Mouse (Mus musculus) stomach, embryonic 15.5 days (tissue): Measurements from ENCODE around the gene Large1. TPM values are rescaled to one million over a fixed set of nuclear protein-coding genes. Genes with fewer than 3 reads are reported as not detected.
"Not testable (repeated sequence)": the region's sequence is repeated elsewhere in the genome, so short reads cannot be mapped to it uniquely, and the experiment has no call there.

Experiments
- ATAC-seq: fragments of 200-750 bp; cut with Nextera tagmentation; 2 replicates; pipeline ENCODE4 v1.8.0; 2017; ENCODE audit warnings: low read depth, moderate number of reproducible peaks, moderate TSS enrichment; ENCODE audit not compliant: insufficient read depth, low FRiP score
- H3K27ac ChIP-seq: fragments of 300-500 bp; sonication (generic); 2 replicates; pipeline ENCODE4 v1.5.1; 2015; ENCODE audit warnings: mild to moderate bottlenecking, inconsistent platforms
- H3K27me3 ChIP-seq: fragments of 300-500 bp; sonication (generic); replicated peaks from 2 replicates; pipeline ENCODE4 v1.6.1; 2015; ENCODE audit warnings: inconsistent platforms
- H3K36me3 ChIP-seq: fragments of 300-500 bp; sonication (generic); 2 replicates; pipeline ENCODE4 v1.6.1; 2015; ENCODE audit warnings: inconsistent platforms
- H3K4me1 ChIP-seq: fragments of 300-500 bp; sonication (generic); 2 replicates; pipeline ENCODE4 v1.6.1; 2015; ENCODE audit warnings: inconsistent platforms
- H3K4me2 ChIP-seq: fragments of 300-500 bp; sonication (generic); 2 replicates; pipeline ENCODE4 v1.6.1; 2015; ENCODE audit warnings: mild to moderate bottlenecking, inconsistent platforms
- H3K4me3 ChIP-seq: fragments of 300-500 bp; sonication (generic); replicated peaks from 2 replicates; pipeline ENCODE4 v1.5.1; 2015; ENCODE audit warnings: inconsistent platforms
- H3K9ac ChIP-seq: fragments of 300-500 bp; sonication (generic); 2 replicates; pipeline ENCODE4 v1.6.1; 2015; ENCODE audit warnings: inconsistent platforms
- H3K9me3 ChIP-seq: fragments of 300-500 bp; sonication (generic); 2 replicates; pipeline ENCODE4 v1.6.1; 2016; ENCODE audit warnings: inconsistent platforms
- WGBS: fragments of 180-500 bp; shearing (Covaris S2); methylation state at CpG from one replicate; pipeline ENCODE4 v1.1.7; 2015; 5-methylcytosine and 5-hydroxymethylcytosine counted together
- polyA plus RNA-seq: library from polyadenylated mRNA; unstranded; fragments of >200 nt; fragmentation: Nextera tagmentation; extraction: Ambion mirVana; gene quantifications from 2 replicates; pipeline ENCODE4 v1.2.1, GENCODE M21; 2015

Large1 gene
- polyA plus RNA-seq, 1 experiment from 2014 or later = 6.3 TPM

DNA sequence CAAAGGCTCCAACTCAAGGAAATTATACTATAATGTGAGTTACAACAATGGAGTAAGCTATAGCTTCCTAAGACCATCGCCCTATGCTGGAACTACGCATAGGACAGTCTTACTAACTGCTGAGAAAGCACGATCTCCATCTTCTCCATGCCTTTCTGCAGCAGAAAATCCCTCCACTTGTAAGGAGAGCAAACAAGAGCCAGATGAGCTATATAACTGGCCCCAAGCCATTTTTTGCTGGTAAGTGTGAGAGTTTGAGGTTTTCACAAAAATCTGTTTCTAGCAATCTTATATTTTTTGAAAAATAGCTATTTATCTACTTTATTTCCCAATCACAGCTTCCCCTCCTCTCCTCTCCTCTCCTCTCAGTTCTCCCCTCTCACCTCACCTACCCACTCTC, 206.1 kb downstream of the Large1 start:
- WGBS = 94% methylated on average over 3 of the region's 3 CpGs
- H3K9ac ChIP-seq = no peak overlapping the region
- H3K27me3 ChIP-seq = no peaks in the 10 kb centered on the region
- no peak overlapping the region for H3K4me2 ChIP-seq
- H3K27ac ChIP-seq = no peak overlapping the region
- no peaks in the 10 kb centered on the region for H3K9me3 ChIP-seq
- no peaks in the 10 kb centered on the region for H3K36me3 ChIP-seq
- H3K4me1 ChIP-seq = no peaks in the 10 kb centered on the region
- no peak for ATAC-seq
- no peak overlapping the region for H3K4me3 ChIP-seq

- Histone ChIP-seq H3K4me2 (no peak overlapping the region), H3K36me3 (no peaks in the 10 kb centered on the region), H3K4me3 (no peak overlapping the region), H3K4me1 (no peaks in the 10 kb centered on the region), H3K27me3 (no peaks in the 10 kb centered on the region), H3K9ac (no peak overlapping the region), H3K27ac (no peak overlapping the region), H3K9me3 (no peaks in the 10 kb centered on the region)
- WGBS = 40% methylated on average over 1 of the region's 1 CpGs
- ATAC-seq = no peak
Measured at GRCm38 (mm10) chr8:73142660-73143395, 210.5 kb downstream of the Large1 start.

- H3K9me3 ChIP-seq = no peaks in the 10 kb centered on the region
- H3K4me3 ChIP-seq = no peak overlapping the region
- H3K27me3 ChIP-seq = no peaks in the 10 kb centered on the region
- no peak overlapping the region for H3K9ac ChIP-seq
- no peaks in the 10 kb centered on the region for H3K4me1 ChIP-seq
- ATAC-seq = no peak
- no peaks in the 10 kb centered on the region for H3K36me3 ChIP-seq
- 66% methylated on average over 6 of the region's 6 CpGs for WGBS
- H3K4me2 ChIP-seq = no peak overlapping the region
- H3K27ac ChIP-seq = no peak overlapping the region
Measured at GRCm38 (mm10) chr8:73135397-73135796, 217.9 kb downstream of the Large1 start.

DNA sequence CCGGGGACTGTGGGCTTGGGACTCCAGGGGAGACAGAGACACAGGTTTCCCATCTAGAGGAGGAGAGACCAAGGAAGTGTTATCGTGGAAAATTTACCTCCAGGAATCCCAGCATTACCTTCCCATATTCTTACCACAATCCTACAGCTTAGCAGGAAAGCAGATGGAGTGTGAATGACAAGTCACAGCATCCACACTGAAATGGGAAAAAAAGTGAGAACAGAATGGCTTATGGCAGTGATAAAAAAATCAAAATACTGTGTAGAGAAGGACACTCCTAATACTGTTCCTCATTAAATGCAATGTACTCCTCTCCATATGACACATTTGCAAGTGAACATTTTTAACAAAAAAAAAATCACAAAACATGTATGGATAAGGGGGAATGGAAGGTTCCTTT, 221.3 kb downstream of the Large1 start:
- Histone ChIP-seq H3K27ac (no peak overlapping the region), H3K9me3 (no peaks in the 10 kb centered on the region), H3K36me3 (no peaks in the 10 kb centered on the region), H3K27me3 (no peaks in the 10 kb centered on the region), H3K9ac (no peak overlapping the region), H3K4me3 (no peak overlapping the region), H3K4me2 (no peak overlapping the region), H3K4me1 (no peaks in the 10 kb centered on the region)
- ATAC-seq = no peak
- 90% methylated on average over 2 of the region's 2 CpGs for WGBS

DNA sequence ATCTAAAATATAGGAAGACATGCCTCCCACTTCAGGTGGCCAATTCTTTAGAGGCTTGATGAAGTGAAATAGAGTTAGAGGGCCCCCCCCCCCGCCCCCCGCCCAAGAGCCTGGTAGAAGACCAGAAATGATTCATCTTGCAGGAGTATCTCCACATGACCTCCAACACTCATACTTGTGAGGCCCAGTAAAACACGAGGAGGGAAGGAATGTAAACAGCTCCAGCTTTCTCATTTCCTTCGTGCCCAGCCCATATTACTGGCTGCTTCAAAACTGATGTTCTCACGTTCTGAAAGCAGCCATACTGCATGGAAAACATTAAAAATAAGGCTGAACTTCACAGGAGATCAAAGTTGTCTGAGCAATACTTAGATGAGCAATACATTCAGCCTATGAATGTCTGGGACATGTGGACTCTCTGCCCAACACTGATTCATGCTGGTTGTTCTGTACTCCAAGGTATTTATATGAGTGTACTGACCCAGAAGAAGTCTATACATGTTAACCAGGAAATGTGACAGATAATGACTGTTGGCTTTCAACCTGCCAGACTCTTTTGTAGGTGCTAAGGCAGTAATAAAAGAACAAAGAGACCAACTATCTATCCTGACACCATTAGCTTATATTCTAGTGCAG, 229.4 kb downstream of the Large1 start:
- ATAC-seq = no peak
- no peaks in the 10 kb centered on the region for H3K9me3 ChIP-seq
- no peak overlapping the region for H3K27ac ChIP-seq

GRCm38 (mm10) chr8:73112332-73112895, 240.9 kb downstream of the Large1 start:
- Histone ChIP-seq H3K27me3 (no peaks in the 10 kb centered on the region), H3K9ac (no peak overlapping the region), H3K27ac (no peak overlapping the region), H3K9me3 (no peaks in the 10 kb centered on the region), H3K36me3 (no peaks in the 10 kb centered on the region), H3K4me2 (no peak overlapping the region), H3K4me1 (no peaks in the 10 kb centered on the region), H3K4me3 (no peak overlapping the region)
- 88% methylated on average over 1 of the region's 1 CpGs for WGBS
- no peak for ATAC-seq

More for the DNA sequence above, 229.4 kb downstream of the Large1 start:
- no peaks in the 10 kb centered on the region for H3K4me1 ChIP-seq
- no peak overlapping the region for H3K4me2 ChIP-seq
- no peak overlapping the region for H3K4me3 ChIP-seq
- H3K36me3 ChIP-seq = no peaks in the 10 kb centered on the region
- no peak overlapping the region for H3K9ac ChIP-seq
- no peaks in the 10 kb centered on the region for H3K27me3 ChIP-seq
- WGBS = 30% methylated on average over 5 of the region's 5 CpGs

GRCm38 (mm10) chr8:73104089-73104488, 249.3 kb downstream of the Large1 start:
- H3K36me3 ChIP-seq = no peaks in the 10 kb centered on the region
- H3K27me3 ChIP-seq = no peaks in the 10 kb centered on the region
- no peaks in the 10 kb centered on the region for H3K9me3 ChIP-seq
- H3K4me2 ChIP-seq = no peak overlapping the region
- H3K9ac ChIP-seq = no peak overlapping the region
- no peaks in the 10 kb centered on the region for H3K4me1 ChIP-seq
- H3K4me3 ChIP-seq = no peak overlapping the region
- WGBS = 43% methylated on average over 1 of the region's 1 CpGs
- ATAC-seq = no peak
- no peak overlapping the region for H3K27ac ChIP-seq

DNA sequence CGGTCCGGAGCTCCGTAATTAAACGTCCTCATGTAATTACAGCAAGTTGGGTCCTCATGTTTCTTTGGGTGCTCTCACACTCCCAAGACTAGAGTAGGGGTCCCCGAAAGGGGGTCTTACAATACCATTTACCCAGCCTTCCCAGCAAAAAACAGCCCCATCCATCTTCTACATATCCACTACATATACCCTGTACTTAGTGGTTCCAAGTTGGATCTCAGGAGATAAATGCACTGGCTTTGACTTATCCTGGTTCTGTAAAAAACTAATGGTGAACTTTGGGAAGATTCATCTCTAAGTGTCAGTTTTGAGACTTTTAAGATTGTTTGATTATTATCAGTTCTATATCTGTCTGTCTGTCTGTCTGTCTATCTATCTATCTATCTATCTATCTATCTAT, 252.3 kb downstream of the Large1 start:
- H3K4me3 ChIP-seq = no peak overlapping the region
- H3K9ac ChIP-seq = no peak overlapping the region
- H3K9me3 ChIP-seq = no peaks in the 10 kb centered on the region
- no peaks in the 10 kb centered on the region for H3K36me3 ChIP-seq
- H3K27ac ChIP-seq = no peak overlapping the region
- no peak for ATAC-seq
- no peaks in the 10 kb centered on the region for H3K27me3 ChIP-seq
- WGBS = 35% methylated on average over 5 of the region's 5 CpGs
- no peak overlapping the region for H3K4me2 ChIP-seq
- no peaks in the 10 kb centered on the region for H3K4me1 ChIP-seq

DNA sequence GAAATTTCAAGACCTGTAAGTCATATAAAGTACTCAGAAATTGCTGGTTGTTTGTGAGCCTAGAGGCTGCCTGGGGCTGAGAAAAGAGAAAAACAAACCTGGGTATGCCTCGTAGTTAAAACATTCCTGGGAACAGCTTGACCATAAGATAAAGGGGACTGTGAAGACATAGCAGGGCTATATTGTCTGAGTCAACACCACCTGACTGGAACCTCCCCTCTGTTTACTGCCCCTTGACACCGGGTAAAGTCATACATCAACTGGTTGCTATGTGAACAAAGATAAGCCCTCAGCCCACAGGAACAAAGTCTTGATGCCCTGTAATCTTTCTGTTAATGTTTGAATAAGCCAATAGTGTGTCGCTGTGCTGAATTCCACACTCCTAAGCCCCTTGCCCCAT, 252.7 kb downstream of the Large1 start:
- ATAC-seq = peak; percentile 78; the same call in 1 of the 2 replicates
- 15% methylated on average over 3 of the region's 3 CpGs for WGBS
- H3K27ac ChIP-seq, H3K9me3 ChIP-seq, H3K4me2 ChIP-seq, H3K9ac ChIP-seq, H3K4me3 ChIP-seq, H3K36me3 ChIP-seq, H3K4me1 ChIP-seq, H3K27me3 ChIP-seq: not testable (repeated sequence)

DNA sequence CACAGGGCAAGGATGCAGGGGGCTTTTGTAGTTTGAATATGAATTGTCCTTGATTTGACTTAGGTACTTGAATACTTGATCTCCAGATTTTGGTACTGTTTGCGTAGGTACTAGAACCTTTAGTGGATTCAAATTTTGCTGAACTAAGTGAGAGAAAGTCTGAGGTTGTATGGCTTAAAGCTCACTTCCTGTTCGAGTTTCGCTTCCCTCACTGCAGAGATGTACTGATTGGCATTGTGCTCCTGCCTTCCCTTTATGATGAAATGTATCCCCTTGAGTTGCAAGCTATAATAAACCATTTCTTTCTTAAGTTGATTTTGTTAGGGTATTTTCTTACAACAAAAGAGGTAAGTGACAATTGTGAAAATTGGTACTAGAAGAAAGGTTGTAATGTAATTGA, 253.8 kb downstream of the Large1 start:
- H3K4me3 ChIP-seq = no peak overlapping the region
- H3K4me1 ChIP-seq = no peaks in the 10 kb centered on the region
- H3K4me2 ChIP-seq = no peak overlapping the region
- ATAC-seq = no peak
- no peaks in the 10 kb centered on the region for H3K9me3 ChIP-seq
- no peak overlapping the region for H3K27ac ChIP-seq
- 77% methylated on average over 3 of the region's 3 CpGs for WGBS
- H3K9ac ChIP-seq = no peak overlapping the region
- no peaks in the 10 kb centered on the region for H3K27me3 ChIP-seq
- H3K36me3 ChIP-seq = no peaks in the 10 kb centered on the region

- H3K4me3 ChIP-seq = no peak overlapping the region
- H3K4me1 ChIP-seq = no peaks in the 10 kb centered on the region
- 76% methylated on average over 2 of the region's 2 CpGs for WGBS
- H3K27ac ChIP-seq = no peak overlapping the region
- no peak overlapping the region for H3K9ac ChIP-seq
- H3K27me3 ChIP-seq = no peaks in the 10 kb centered on the region
- no peak for ATAC-seq
- no peak overlapping the region for H3K4me2 ChIP-seq
- no peaks in the 10 kb centered on the region for H3K9me3 ChIP-seq
- no peaks in the 10 kb centered on the region for H3K36me3 ChIP-seq
Measured at GRCm38 (mm10) chr8:73096952-73097351, 256.4 kb downstream of the Large1 start.

DNA sequence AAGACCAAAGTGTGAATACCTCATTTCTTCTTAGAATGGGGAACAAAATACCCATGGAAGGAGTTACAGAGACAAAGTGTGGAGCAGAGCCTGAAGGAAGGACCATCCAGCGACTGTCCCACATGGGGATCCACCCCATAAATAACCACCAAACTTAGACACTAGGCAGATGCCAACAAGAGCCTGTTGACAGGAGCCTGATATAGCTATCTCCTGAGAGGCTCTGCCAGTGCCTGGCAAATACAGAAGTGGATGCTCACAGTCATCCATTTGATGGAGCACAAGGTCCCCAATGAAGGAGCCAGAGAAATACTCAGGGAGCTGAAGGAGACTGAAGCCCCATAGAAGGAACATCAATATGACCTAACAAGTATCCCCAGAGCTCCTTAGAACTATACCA, 275.6 kb downstream of the Large1 start:
- H3K4me2 ChIP-seq, H3K9ac ChIP-seq, H3K9me3 ChIP-seq, H3K4me1 ChIP-seq, H3K36me3 ChIP-seq, ATAC-seq, H3K27ac ChIP-seq, H3K4me3 ChIP-seq, H3K27me3 ChIP-seq: not testable (repeated sequence)
- 87% methylated on average over 1 of the region's 1 CpGs for WGBS
